Mouse (Mus musculus): ENCODE results near the gene Hist1h2bl. TPM values are rescaled to one million over a fixed set of nuclear protein-coding genes. Genes with fewer than 3 reads are reported as not detected.

Hist1h2bl gene
- polyA plus RNA-seq, 1 experiment from 2014 or later, result 3.3 TPM

DNA sequence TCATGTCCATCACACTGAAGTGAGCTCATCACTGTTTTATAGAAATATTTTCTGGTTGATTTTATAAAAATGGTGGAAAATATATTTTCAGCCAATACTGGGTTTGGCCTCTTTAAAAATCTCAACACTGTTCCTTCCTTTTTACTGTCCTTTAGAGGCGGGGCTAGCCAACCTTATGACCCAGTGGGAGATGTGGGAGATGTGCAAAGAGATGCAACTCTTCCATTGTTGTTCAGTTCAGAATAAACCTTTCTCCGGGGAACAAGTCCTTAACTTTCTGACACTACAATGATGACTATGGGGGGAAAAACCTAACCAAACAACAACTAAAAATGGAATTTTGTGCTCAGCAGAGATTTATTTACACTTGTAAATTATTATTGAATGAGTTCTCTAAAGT lies 38.6 kb downstream of the Hist1h2bl start, which contains the start of gene Olfr1360:
Gene Olfr1360, minus strand, starts transcription at position 101 of the 400 bp plus-strand sequence.
- no peak for ATAC-seq (ENCODE audit: low FRiP score, low TSS enrichment)
- WGBS, result 79% methylated on average over 2 of the region's 2 CpGs
- H3K27me3 ChIP-seq (ENCODE audit: control insufficient read depth, insufficient read depth, low read length), result no peaks in the 10 kb centered on the region

More for the DNA sequence above, 38.6 kb downstream of the Hist1h2bl start, which contains the start of gene Olfr1360:
- H3K4me2 ChIP-seq (replicated peaks; ENCODE audit: low read depth, low read length), result no peak within 1 kb of the TSS
- H3K4me1 ChIP-seq (ENCODE audit: control insufficient read depth, insufficient read depth, low read length), result no peaks in the 10 kb centered on the region
- no peaks in the 10 kb centered on the region for H3K36me3 ChIP-seq (ENCODE audit: control insufficient read depth, insufficient read depth, low read length)
- H3K9ac ChIP-seq (ENCODE audit: low read depth, low read length), result no peak within 1 kb of the TSS
- H3K9me3 ChIP-seq (ENCODE audit: control insufficient read depth, low read length), result no peaks in the 10 kb centered on the region
- no peak within 1 kb of the TSS for H3K4me3 ChIP-seq (ENCODE audit: low read length)
- H3K27ac ChIP-seq (ENCODE audit: low read depth, low read length), result no peak within 1 kb of the TSS

Small RNAs within 50 kb of the gene (microRNA-seq; reads per million reads assigned to microRNA genes)
- gene Gm44357, result not detected
- not detected for gene Gm44367
- gene Gm44454, result not detected

Other genes starting within 250 kb of the Hist1h2bl start
- 2.2 and 2.6 TPM in 2 replicates for gene Nkapl, start 247.6 kb downstream of the Hist1h2bl start, polyA plus RNA-seq (2014; fragmentation: Nextera tagmentation; extraction: Ambion mirVana)
- gene Zkscan4, start 237.2 kb downstream of the Hist1h2bl start, polyA plus RNA-seq (2014; fragmentation: Nextera tagmentation; extraction: Ambion mirVana), result 3.2 and 3.8 TPM in 2 replicates
- not detected in 2 replicates for gene Gm10065, start 236.7 kb downstream of the Hist1h2bl start, polyA plus RNA-seq (2014; fragmentation: Nextera tagmentation; extraction: Ambion mirVana)
- gene AK157302, start 220.9 kb downstream of the Hist1h2bl start, polyA plus RNA-seq (2014; fragmentation: Nextera tagmentation; extraction: Ambion mirVana), result 0.23 and 0.34 TPM in 2 replicates
- 4.7 and 7.2 TPM in 2 replicates for gene Gm11273, start 214.7 kb downstream of the Hist1h2bl start, polyA plus RNA-seq (2014; fragmentation: Nextera tagmentation; extraction: Ambion mirVana)
- 7.3 and 11.8 TPM in 2 replicates for gene Zkscan8, start 185.0 kb downstream of the Hist1h2bl start, polyA plus RNA-seq (2014; fragmentation: Nextera tagmentation; extraction: Ambion mirVana)
- gene Olfr1366, start 173.3 kb downstream of the Hist1h2bl start, polyA plus RNA-seq (2014; fragmentation: Nextera tagmentation; extraction: Ambion mirVana), result 0.18 and 0.20 TPM in 2 replicates
- 0.05 TPM in 1 of 2 replicates, not detected in the other for gene Olfr1535, start 156.2 kb downstream of the Hist1h2bl start, polyA plus RNA-seq (2014; fragmentation: Nextera tagmentation; extraction: Ambion mirVana)
- not detected in 2 replicates for gene Olfr1364, start 134.4 kb downstream of the Hist1h2bl start, polyA plus RNA-seq (2014; fragmentation: Nextera tagmentation; extraction: Ambion mirVana)
- gene Olfr1362, start 102.1 kb downstream of the Hist1h2bl start, polyA plus RNA-seq (2014; fragmentation: Nextera tagmentation; extraction: Ambion mirVana), result not detected in 2 replicates
- 0.07 TPM in 1 of 2 replicates, not detected in the other for gene Olfr11, start 73.6 kb downstream of the Hist1h2bl start, polyA plus RNA-seq (2014; fragmentation: Nextera tagmentation; extraction: Ambion mirVana)
- gene Olfr1361, start 52.8 kb downstream of the Hist1h2bl start, polyA plus RNA-seq (2014; fragmentation: Nextera tagmentation; extraction: Ambion mirVana), result not detected in 2 replicates
- gene Olfr1360, start 38.7 kb downstream of the Hist1h2bl start, polyA plus RNA-seq (2014; fragmentation: Nextera tagmentation; extraction: Ambion mirVana), result not detected in 2 replicates
- gene Olfr1359, start 18.0 kb downstream of the Hist1h2bl start, polyA plus RNA-seq (2014; fragmentation: Nextera tagmentation; extraction: Ambion mirVana), result not detected in 2 replicates
- gene Hist1h2ai, start 279 bp upstream of the Hist1h2bl start, polyA plus RNA-seq (2014; fragmentation: Nextera tagmentation; extraction: Ambion mirVana), result 28.1 and 88.2 TPM in 2 replicates
- gene Hist1h3h, start 1.5 kb upstream of the Hist1h2bl start, polyA plus RNA-seq (2014; fragmentation: Nextera tagmentation; extraction: Ambion mirVana), result 11.7 and 35.9 TPM in 2 replicates
- 6.8 and 12.6 TPM in 2 replicates for gene Hist1h2bm, start 5.9 kb upstream of the Hist1h2bl start, polyA plus RNA-seq (2014; fragmentation: Nextera tagmentation; extraction: Ambion mirVana)
- gene Hist1h4j, start 18.9 kb upstream of the Hist1h2bl start, polyA plus RNA-seq (2014; fragmentation: Nextera tagmentation; extraction: Ambion mirVana), result 2.4 and 2.6 TPM in 2 replicates
- gene Hist1h4k, start 34.4 kb upstream of the Hist1h2bl start, polyA plus RNA-seq (2014; fragmentation: Nextera tagmentation; extraction: Ambion mirVana), result 2.9 and 7.8 TPM in 2 replicates
- 18.5 and 21.7 TPM in 2 replicates for gene Hist1h2ak, start 37.7 kb upstream of the Hist1h2bl start, polyA plus RNA-seq (2014; fragmentation: Nextera tagmentation; extraction: Ambion mirVana)
- gene Hist1h2bn, start 38.0 kb upstream of the Hist1h2bl start, polyA plus RNA-seq (2014; fragmentation: Nextera tagmentation; extraction: Ambion mirVana), result 2.0 and 11.0 TPM in 2 replicates
- gene Hist1h1b, start 64.5 kb upstream of the Hist1h2bl start, polyA plus RNA-seq (2014; fragmentation: Nextera tagmentation; extraction: Ambion mirVana), result 18.8 and 27.0 TPM in 2 replicates
- gene Hist1h3i, start 67.2 kb upstream of the Hist1h2bl start, polyA plus RNA-seq (2014; fragmentation: Nextera tagmentation; extraction: Ambion mirVana), result 212 and 289 TPM in 2 replicates
- gene Hist1h2an, start 71.1 kb upstream of the Hist1h2bl start, polyA plus RNA-seq (2014; fragmentation: Nextera tagmentation; extraction: Ambion mirVana), result 11.0 and 12.2 TPM in 2 replicates
- 1.9 and 4.3 TPM in 2 replicates for gene Hist1h2bp, start 71.3 kb upstream of the Hist1h2bl start, polyA plus RNA-seq (2014; fragmentation: Nextera tagmentation; extraction: Ambion mirVana)
- gene Hist1h2bq, start 94.1 kb upstream of the Hist1h2bl start, polyA plus RNA-seq (2014; fragmentation: Nextera tagmentation; extraction: Ambion mirVana), result 25.4 and 40.2 TPM in 2 replicates
- gene Hist1h2ao, start 94.3 kb upstream of the Hist1h2bl start, polyA plus RNA-seq (2014; fragmentation: Nextera tagmentation; extraction: Ambion mirVana), result 2.5 TPM in 1 of 2 replicates, not detected in the other
- not detected in 2 replicates for gene Hist1h4m, start 95.6 kb upstream of the Hist1h2bl start, polyA plus RNA-seq (2014; fragmentation: Nextera tagmentation; extraction: Ambion mirVana)
- 23.1 and 41.1 TPM in 2 replicates for gene Hist1h4n, start 116.1 kb upstream of the Hist1h2bl start, polyA plus RNA-seq (2014; fragmentation: Nextera tagmentation; extraction: Ambion mirVana)
- gene Hist1h2ap, start 117.4 kb upstream of the Hist1h2bl start, polyA plus RNA-seq (2014; fragmentation: Nextera tagmentation; extraction: Ambion mirVana), result 4,540 and 6,439 TPM in 2 replicates
- gene Hist1h2br, start 117.6 kb upstream of the Hist1h2bl start, polyA plus RNA-seq (2014; fragmentation: Nextera tagmentation; extraction: Ambion mirVana), result 27.1 and 42.5 TPM in 2 replicates
- 15.5 and 17.9 TPM in 2 replicates for gene Zfp184, start 229.0 kb upstream of the Hist1h2bl start, polyA plus RNA-seq (2014; fragmentation: Nextera tagmentation; extraction: Ambion mirVana)